In genomic region chr9:65826588-65827343, GRCm38 (mm10) we compare ENCODE assay signal across 8 mouse cellular contexts. TPM values are rescaled to one million over a fixed set of nuclear protein-coding genes. Genes with fewer than 3 reads are reported as not detected.
A peak's percentile ranks its signal among the peaks of the same experiment; 100 is the strongest.
DNase-seq lines count a peak whose midpoint lies in the region; ATAC-seq and TF ChIP-seq lines count a peak whose summit lies in the region.

No protein-coding gene starts in this region.

- WGBS in heart, adult 2 months, result 2% methylated on average over 31 of the region's 31 CpGs
- under 1% methylated on average over 30 of the region's 31 CpGs for WGBS in liver, adult 2 months
- WGBS in midbrain, postnatal 0 days, result under 1% methylated on average over 29 of the region's 31 CpGs

- H3K79me2 ChIP-seq in C2C12 (ENCODE audit: control insufficient read depth, insufficient read depth), result peaks cover 57% of the 10 kb centered on the region
- H3K79me2 ChIP-seq in heart, adult 2 months (replicated peaks; ENCODE audit: control insufficient read depth, insufficient read depth, low read length), result peaks cover 3% of the 10 kb centered on the region
- peaks cover 9% of the 10 kb centered on the region for H3K79me2 ChIP-seq in liver, adult 2 months (ENCODE audit: control insufficient read depth, insufficient read depth, low read length)

- intact Hi-C loops in heart, adult 2 months (cut with DNase I), result loop anchor here (2.0 kb wide), 1 partner anchor 132 kb away; no protein-coding TSS in a partner anchor

- TF ChIP-seq CTCF in C2C12 (IDR thresholded peaks at IDR 0.05; ENCODE audit: control insufficient read depth, insufficient read depth, insufficient read length), result no peak
- TF ChIP-seq CTCF in heart, adult 2 months (IDR thresholded peaks at IDR 0.05), result peak; percentile 16; the same call in 1 of the 2 replicates
- no peak for TF ChIP-seq CTCF in liver, adult 2 months (IDR thresholded peaks at IDR 0.05; ENCODE audit: low read depth, low read length)
- TF ChIP-seq CTCF in midbrain, postnatal 0 days (IDR thresholded peaks at IDR 0.05), result peak; percentile 12; the same call in 1 of the 2 replicates

- H3K36me3 ChIP-seq in C2C12 (ENCODE audit: control insufficient read depth, insufficient read depth), result peaks cover 5% of the 10 kb centered on the region
- H3K36me3 ChIP-seq in heart, adult 2 months (ENCODE audit: control insufficient read depth, insufficient read depth, low read length), result peaks cover 20% of the 10 kb centered on the region
- no peaks in the 10 kb centered on the region; the same call in 1 of the 2 replicates for H3K36me3 ChIP-seq in liver, adult 2 months (ENCODE audit: control insufficient read depth, insufficient read depth, low read length)
- no peaks in the 10 kb centered on the region for H3K36me3 ChIP-seq in midbrain, postnatal 0 days (ENCODE audit: insufficient read depth, low read length)
- H3K36me3 ChIP-seq in splenic B cell, adult 2 months (ENCODE audit: control insufficient read depth, insufficient read depth, low read length, poor library complexity, severe bottlenecking), result no peaks in the 10 kb centered on the region

- H3K27ac ChIP-seq in heart, adult 2 months, result peak overlapping the region; percentile 88
- H3K27ac ChIP-seq in liver, adult 2 months (replicated peaks; ENCODE audit: insufficient read depth, low read depth, low read length), result peak overlapping the region; percentile 90
- H3K27ac ChIP-seq in midbrain, postnatal 0 days (ENCODE audit: low read depth, low read length), result peak overlapping the region; percentile 94

- DNase-seq in adrenal gland, postnatal 10 days, result peak; percentile 63
- DNase-seq in embryo, embryonic 9.5 days (ENCODE audit: extremely low spot score), result peak; percentile 71
- peak in 1 of 2 experiments; percentile 58 for DNase-seq in heart, adult 2 months
- DNase-seq in kidney, adult 18-20 months, result peak; percentile 62
- DNase-seq in liver, adult 2 months (ENCODE audit: extremely low read depth, low read depth, low spot score), result peak; percentile 80
- DNase-seq in midbrain, postnatal 0 days (ENCODE audit: low spot score), result peak; percentile 74
- peak; percentile 61 for DNase-seq in splenic B cell, adult 2 months (ENCODE audit: low read depth, low spot score)

- ATAC-seq in midbrain, postnatal 0 days (ENCODE audit: low FRiP score), result peak; percentile 59

- no peaks in the 10 kb centered on the region for H3K9me3 ChIP-seq in midbrain, postnatal 0 days (ENCODE audit: low read length)

- peak overlapping the region; percentile 74 for H3K4me2 ChIP-seq in midbrain, postnatal 0 days (ENCODE audit: low read depth, low read length, poor library complexity, severe bottlenecking)

- no peak for TF ChIP-seq EP300 in heart, adult 2 months (IDR thresholded peaks at IDR 0.05; ENCODE audit: insufficient read depth, low read depth, low read length)

- H3K79me3 ChIP-seq in C2C12 (ENCODE audit: low read depth), result peaks cover 47% of the 10 kb centered on the region

- peak overlapping the region; percentile 74 for H3K4me3 ChIP-seq in C2C12 (ENCODE audit: insufficient read depth, poor library complexity, severe bottlenecking)
- H3K4me3 ChIP-seq in heart, adult 2 months, result peak overlapping the region; percentile 66
- peak overlapping the region; percentile 67 for H3K4me3 ChIP-seq in liver, adult 2 months (ENCODE audit: insufficient read depth, low read depth, low read length)
- H3K4me3 ChIP-seq in midbrain, postnatal 0 days (ENCODE audit: low read depth, low read length), result peak overlapping the region; percentile 89

- TF ChIP-seq POLR2A in heart, adult 2 months (IDR thresholded peaks at IDR 0.05; ENCODE audit: insufficient read depth, low read depth, low read length), result no peak
- TF ChIP-seq POLR2A in liver, adult 2 months (IDR thresholded peaks at IDR 0.05; ENCODE audit: extremely low read depth, insufficient read depth, low read length), result no peak

- peak overlapping the region; percentile 81 for H3K9ac ChIP-seq in heart, adult 2 months (ENCODE audit: low read depth, low read length)
- peak overlapping the region; percentile 64 for H3K9ac ChIP-seq in liver, adult 2 months (ENCODE audit: low read depth, low read length)
- H3K9ac ChIP-seq in midbrain, postnatal 0 days (replicated peaks; ENCODE audit: low read length, poor library complexity, severe bottlenecking), result peak overlapping the region; percentile 89

- H3ac ChIP-seq in C2C12 (ENCODE audit: control insufficient read depth, insufficient read length, low read depth), result peak overlapping the region; percentile 64

- H3K27me3 ChIP-seq in C2C12 (ENCODE audit: control insufficient read depth, insufficient read depth, insufficient read length), result no peaks in the 10 kb centered on the region
- H3K27me3 ChIP-seq in heart, adult 2 months (ENCODE audit: control insufficient read depth, insufficient read depth, low read length), result no peaks in the 10 kb centered on the region
- H3K27me3 ChIP-seq in liver, adult 2 months (ENCODE audit: control insufficient read depth, insufficient read depth, low read length), result no peaks in the 10 kb centered on the region
- H3K27me3 ChIP-seq in midbrain, postnatal 0 days (ENCODE audit: insufficient read depth, low read length), result no peaks in the 10 kb centered on the region
- no peaks in the 10 kb centered on the region for H3K27me3 ChIP-seq in splenic B cell, adult 2 months (ENCODE audit: control insufficient read depth, insufficient read depth, low read length, poor library complexity, severe bottlenecking)

- H3K4me1 ChIP-seq in heart, adult 2 months (ENCODE audit: control insufficient read depth, insufficient read depth, low read length), result peaks cover 19% of the 10 kb centered on the region
- H3K4me1 ChIP-seq in liver, adult 2 months (ENCODE audit: control insufficient read depth, insufficient read depth, low read length), result peaks cover 25% of the 10 kb centered on the region
- peaks cover 19% of the 10 kb centered on the region for H3K4me1 ChIP-seq in midbrain, postnatal 0 days (ENCODE audit: insufficient read depth, low read length)

TF ChIP-seq in C2C12, 6 proteins besides CTCF, POLR2A, EP300 and RAD21:
- TF ChIP-seq MYOD1 (IDR thresholded peaks at IDR 0.05; ENCODE audit: control insufficient read depth, insufficient read length, low read depth) (no peak), MAX (IDR thresholded peaks at IDR 0.05) (no peak), USF1 (IDR thresholded peaks at IDR 0.05; ENCODE audit: low read depth) (no peak), FOSL1 (IDR thresholded peaks at IDR 0.05; ENCODE audit: insufficient read depth, low read length, poor library complexity, severe bottlenecking) (no peak), CEBPB (IDR thresholded peaks at IDR 0.05; ENCODE audit: low read depth) (no peak), MYOG (IDR thresholded peaks at IDR 0.05; ENCODE audit: control insufficient read depth, extremely low read depth, insufficient read length) (no peak)
TF ChIP-seq in C2C12: peak in this region for 0.

RNA-seq across cellular contexts. Expression of gene Zfp609, which starts 0.6 kb away (rescaled TPM):
- polyA plus RNA-seq in C2C12 (2012; fragmentation: generic; extraction: Trizol), result 8.4 TPM
- 10 to 100 TPM; 30.4 to 36.1 TPM for total RNA-seq in adrenal gland, postnatal 10 days (2021)
- 10 to 100 TPM; 23.7 to 25.5 TPM for total RNA-seq in heart, adult 2 months (2021)
- polyA plus RNA-seq in heart, adult 2 months (2012; rRNA removed), result 8.7 and 8.9 TPM in 2 replicates
- total RNA-seq in liver, adult 2 months (2014; rRNA removed), result 2.8 and 4.4 TPM in 2 replicates
- 4.4 TPM in 2 replicates for polyA plus RNA-seq in liver, adult 2 months (2012; rRNA removed)
- total RNA-seq in midbrain, postnatal 0 days (2014; rRNA removed), result 11.2 and 11.8 TPM in 2 replicates
- 4.5 and 5.4 TPM in 2 replicates for polyA plus RNA-seq in midbrain, postnatal 0 days (2015; fragmentation: Nextera tagmentation; extraction: Ambion mirVana)

Comparison
In these comparisons a context has a peak if more than half of its experiments do, and no peak if none do; other contexts are left out.
1. CTCF ChIP-seq: peak in heart, adult 2 months (single experiment) and midbrain, postnatal 0 days (single experiment); none in C2C12 (single experiment) and liver, adult 2 months (single experiment).
2. Peak in every context shown above with its lines, with median percentiles within 50 percentile points of each other: H3K4me3 ChIP-seq, H3K27ac ChIP-seq and H3K9ac ChIP-seq.